In the genomic region with DNA sequence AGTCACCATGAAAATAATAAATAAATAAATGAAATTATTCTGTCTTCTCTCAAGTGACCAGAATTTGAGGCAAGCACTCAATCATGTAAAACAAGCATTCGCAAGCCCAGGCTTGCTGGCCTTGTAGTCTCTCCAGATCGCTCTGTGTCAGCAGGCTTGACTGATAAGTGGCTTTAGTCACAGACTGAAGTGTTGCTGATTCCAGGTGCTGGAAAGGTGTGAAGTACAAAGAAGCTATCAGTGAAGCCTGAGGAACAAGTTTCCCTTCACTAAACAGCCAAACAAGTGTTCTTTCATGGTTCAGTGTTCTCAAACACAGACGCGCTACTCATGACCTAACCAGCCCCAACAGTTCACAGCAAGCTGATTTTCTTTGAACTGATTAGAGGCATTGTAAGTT, we compare ENCODE assay signal across 23 mouse cellular contexts. TPM values are rescaled to one million over a fixed set of nuclear protein-coding genes. Genes with fewer than 3 reads are reported as not detected.
DNase-seq lines count a peak whose midpoint lies in the region; ATAC-seq and TF ChIP-seq lines count a peak whose summit lies in the region.
"Had no signal": no experiment of that assay in that cellular context is flagged by ENCODE, and none has a peak within 500 bp of the region (broad histone marks: within the 10 kb centered on the region; RNA-seq: fewer than 3 reads in every experiment).

No protein-coding gene starts in this region.

- no peak overlapping the region for H3K9ac ChIP-seq in embryonic facial prominence, embryonic 11.5 days (replicated peaks; ENCODE audit: low read length)
- no peak overlapping the region for H3K9ac ChIP-seq in lung, postnatal 0 days (replicated peaks; ENCODE audit: low read depth)
- H3K9ac ChIP-seq: embryonic facial prominence, embryonic 13.5 days; forebrain, embryonic 15.5 days; hindbrain, embryonic 12.5 days had no signal

- no peaks in the 10 kb centered on the region for H3K4me1 ChIP-seq in embryonic facial prominence, embryonic 11.5 days (ENCODE audit: control insufficient read depth, insufficient read depth, low read length)
- no peaks in the 10 kb centered on the region for H3K4me1 ChIP-seq in embryonic facial prominence, embryonic 10.5 days
- no peaks in the 10 kb centered on the region; the same call in 1 of the 2 replicates for H3K4me1 ChIP-seq in lung, postnatal 0 days (ENCODE audit: insufficient read depth, low read depth, low read length)
- H3K4me1 ChIP-seq: embryonic facial prominence, embryonic 13.5 days; forebrain, embryonic 15.5 days; hindbrain, embryonic 12.5 days had no signal

- no peak for ATAC-seq in embryonic facial prominence, embryonic 11.5 days (replicated peaks; ENCODE audit: insufficient number of reproducible peaks, low FRiP score, low TSS enrichment, low read depth)
- peak; percentile 88 for ATAC-seq in lung, postnatal 0 days
- ATAC-seq: CD4-positive, CD25-positive, alpha-beta regulatory T cell, adult 4 months; forebrain, embryonic 15.5 days; hindbrain, embryonic 16.5 days had no signal

- H3K4me3 ChIP-seq in embryonic facial prominence, embryonic 11.5 days (ENCODE audit: low read depth, low read length) = no peak overlapping the region
- no peak overlapping the region for H3K4me3 ChIP-seq in embryonic facial prominence, embryonic 10.5 days
- no peak overlapping the region for H3K4me3 ChIP-seq in lung, postnatal 0 days (ENCODE audit: low read depth, low read length)
- H3K4me3 ChIP-seq: embryonic facial prominence, embryonic 13.5 days; forebrain, embryonic 15.5 days; hindbrain, embryonic 12.5 days had no signal

- no peaks in the 10 kb centered on the region for H3K9me3 ChIP-seq in embryonic facial prominence, embryonic 11.5 days (replicated peaks; ENCODE audit: control insufficient read depth, low read length)
- H3K9me3 ChIP-seq in embryonic facial prominence, embryonic 10.5 days = no peaks in the 10 kb centered on the region
- H3K9me3 ChIP-seq in lung, postnatal 0 days (ENCODE audit: low read length) = no peaks in the 10 kb centered on the region
- H3K9me3 ChIP-seq: embryonic facial prominence, embryonic 13.5 days; forebrain, embryonic 15.5 days; G1E; hindbrain, embryonic 12.5 days had no signal

- TF ChIP-seq CTCF in lung, postnatal 0 days (IDR thresholded peaks at IDR 0.05) = no peak

- no peak overlapping the region for H3K4me2 ChIP-seq in embryonic facial prominence, embryonic 11.5 days (ENCODE audit: low read depth, low read length)
- no peak overlapping the region for H3K4me2 ChIP-seq in lung, postnatal 0 days (replicated peaks; ENCODE audit: low read depth, low read length)
- H3K4me2 ChIP-seq: embryonic facial prominence, embryonic 13.5 days; forebrain, embryonic 15.5 days; hindbrain, embryonic 12.5 days had no signal

- H3K27ac ChIP-seq in embryonic facial prominence, embryonic 11.5 days (replicated peaks; ENCODE audit: low read depth, low read length) = no peak overlapping the region
- H3K27ac ChIP-seq in embryonic facial prominence, embryonic 10.5 days (replicated peaks) = no peak overlapping the region
- no peak overlapping the region for H3K27ac ChIP-seq in lung, postnatal 0 days (ENCODE audit: low read length)
- H3K27ac ChIP-seq: embryonic facial prominence, embryonic 13.5 days; forebrain, embryonic 15.5 days; hindbrain, embryonic 12.5 days had no signal

- H3K27me3 ChIP-seq in embryonic facial prominence, embryonic 11.5 days (ENCODE audit: control insufficient read depth, insufficient read depth, low read length) = no peaks in the 10 kb centered on the region
- no peaks in the 10 kb centered on the region for H3K27me3 ChIP-seq in embryonic facial prominence, embryonic 10.5 days (replicated peaks; ENCODE audit: low read depth, poor library complexity, severe bottlenecking)
- H3K27me3 ChIP-seq in lung, postnatal 0 days (replicated peaks; ENCODE audit: insufficient read depth, low read length) = no peaks in the 10 kb centered on the region
- H3K27me3 ChIP-seq: embryonic facial prominence, embryonic 13.5 days; forebrain, embryonic 15.5 days; hindbrain, embryonic 12.5 days had no signal

- peak; percentile 30; the same call in 1 of the 2 replicates for TF ChIP-seq EP300 in lung, postnatal 0 days (IDR thresholded peaks at IDR 0.05)

- peak; percentile 1 for DNase-seq in embryonic facial prominence, embryonic 11.5 days (ENCODE audit: low spot score)
- DNase-seq in embryonic facial prominence, embryonic 10.5 days (ENCODE audit: low spot score) = no peak
- DNase-seq in lung, postnatal 0 days (ENCODE audit: low spot score) = peak; percentile 73
- DNase-seq in lung, postnatal 4 days = no peak
- peak; percentile 42 for DNase-seq in urinary bladder, postnatal 14 days (ENCODE audit: low spot score)
- no peak for DNase-seq in urinary bladder, postnatal 25 days (ENCODE audit: low spot score)
- no peak for DNase-seq in layer of hippocampus, adult 8-10 months (ENCODE audit: low spot score in 2 of 2)
- DNase-seq: adrenal gland, adult 8-10 months; adrenal gland, postnatal 36 days; B cell, adult 2 months; cerebellum, adult 2 months; cerebellum, postnatal 10 days; embryo, embryonic 11 days; gastrocnemius, postnatal 36 days; heart, adult 11 months; heart, postnatal 10 days; heart, postnatal 4 days had no signal

- WGBS in embryonic facial prominence, embryonic 11.5 days = 72% methylated on average over 4 of the region's 4 CpGs
- 70% methylated on average over 4 of the region's 4 CpGs for WGBS in embryonic facial prominence, embryonic 10.5 days
- WGBS in lung, postnatal 0 days = 53% methylated on average over 4 of the region's 4 CpGs

- no peaks in the 10 kb centered on the region for H3K36me3 ChIP-seq in embryonic facial prominence, embryonic 11.5 days (replicated peaks; ENCODE audit: control insufficient read depth, insufficient read depth, low read depth, low read length)
- no peaks in the 10 kb centered on the region for H3K36me3 ChIP-seq in embryonic facial prominence, embryonic 10.5 days (replicated peaks)
- no peaks in the 10 kb centered on the region for H3K36me3 ChIP-seq in lung, postnatal 0 days (ENCODE audit: insufficient read depth, low read length)
- H3K36me3 ChIP-seq: embryonic facial prominence, embryonic 13.5 days; forebrain, embryonic 15.5 days; G1E; hindbrain, embryonic 12.5 days had no signal

RNA-seq across cellular contexts. Expression of a gene that starts 30.6 kb away (rescaled TPM):
- 13.1 and 15.0 TPM in 2 replicates for polyA plus RNA-seq in embryonic facial prominence, embryonic 11.5 days (2014; fragmentation: Nextera tagmentation; extraction: Ambion mirVana)
- polyA plus RNA-seq in embryonic facial prominence, embryonic 10.5 days (2016; fragmentation: Nextera tagmentation; extraction: Ambion mirVana) = 10.9 and 11.5 TPM in 2 replicates
- 36.3 and 39.3 TPM in 2 replicates for polyA plus RNA-seq in lung, postnatal 0 days (2015; fragmentation: Nextera tagmentation; extraction: Ambion mirVana)
- total RNA-seq in layer of hippocampus, adult 8-10 months (2022) = 10 to 100 TPM; 22.8 to 33.8 (median 28.1) TPM

Comparison
In these comparisons a context has a peak if more than half of its experiments do, and no peak if none do; other contexts are left out.
1. DNase-seq: peak in embryonic facial prominence, embryonic 11.5 days (single experiment), lung, postnatal 0 days (single experiment) and urinary bladder, postnatal 14 days (single experiment); none in embryonic facial prominence, embryonic 10.5 days (single experiment), lung, postnatal 4 days (0 of 2), urinary bladder, postnatal 25 days (single experiment) and layer of hippocampus, adult 8-10 months (0 of 2).